Mouse (Mus musculus) right cerebral cortex, adult 18-20 months (tissue): ENCODE measurements around the gene Ccdc152.

ENCODE experiments used
- DNase-seq: peaks from one replicate; pipeline ENCODE4 v3.0.0; 2022; ENCODE audit warnings: mixed read lengths

Gene Ccdc152

GRCm38 (mm10) chr15:3303426-3303825 lies at the start of gene Ccdc152:
Ccdc152 (minus strand) TSS chr15:3303526.
- no peak for DNase-seq

- no peak for DNase-seq
Measured at GRCm38 (mm10) chr15:3349306-3350064, 46.2 kb upstream of the Ccdc152 start.

GRCm38 (mm10) chr15:3346682-3347081 lies 43.4 kb upstream of the Ccdc152 start:
- no peak for DNase-seq

GRCm38 (mm10) chr15:3344555-3344954 lies 41.2 kb upstream of the Ccdc152 start:
- peak; percentile 67 for DNase-seq

GRCm38 (mm10) chr15:3341806-3342582 lies 38.7 kb upstream of the Ccdc152 start:
- DNase-seq, result no peak

- no peak for DNase-seq
Measured at GRCm38 (mm10) chr15:3339847-3340246, 36.5 kb upstream of the Ccdc152 start.

- no peak for DNase-seq
Measured at GRCm38 (mm10) chr15:3332517-3332916, 29.2 kb upstream of the Ccdc152 start.

GRCm38 (mm10) chr15:3331813-3332212 lies 28.5 kb upstream of the Ccdc152 start:
- DNase-seq, result no peak

- DNase-seq, result no peak
Measured at GRCm38 (mm10) chr15:3330291-3330690, 27.0 kb upstream of the Ccdc152 start.

- no peak for DNase-seq
Measured at GRCm38 (mm10) chr15:3323041-3323440, 19.7 kb upstream of the Ccdc152 start.

GRCm38 (mm10) chr15:3319929-3320328 lies 16.6 kb upstream of the Ccdc152 start:
- no peak for DNase-seq

GRCm38 (mm10) chr15:3316617-3317016 lies 13.3 kb upstream of the Ccdc152 start:
- DNase-seq, result no peak

GRCm38 (mm10) chr15:3312937-3313336 lies 9.6 kb upstream of the Ccdc152 start:
- peak; percentile 37 for DNase-seq

GRCm38 (mm10) chr15:3309856-3310255 lies 6.5 kb upstream of the Ccdc152 start:
- no peak for DNase-seq

- DNase-seq, result no peak
Measured at GRCm38 (mm10) chr15:3300361-3301100, 2.8 kb downstream of the Ccdc152 start.

GRCm38 (mm10) chr15:3297615-3298014 lies 5.7 kb downstream of the Ccdc152 start:
- DNase-seq, result no peak

- DNase-seq, result no peak
Measured at GRCm38 (mm10) chr15:3295986-3296385, 7.3 kb downstream of the Ccdc152 start.

- DNase-seq, result no peak
Measured at GRCm38 (mm10) chr15:3293477-3293876, 9.8 kb downstream of the Ccdc152 start.

GRCm38 (mm10) chr15:3290435-3290834 lies 12.9 kb downstream of the Ccdc152 start:
- DNase-seq, result no peak

- DNase-seq, result no peak
Measured at GRCm38 (mm10) chr15:3286032-3286431, 17.3 kb downstream of the Ccdc152 start.

- DNase-seq, result no peak
Measured at GRCm38 (mm10) chr15:3281737-3282136, 21.6 kb downstream of the Ccdc152 start.

- DNase-seq, result no peak
Measured at GRCm38 (mm10) chr15:3281216-3281615, 22.1 kb downstream of the Ccdc152 start.

- DNase-seq, result no peak
Measured at GRCm38 (mm10) chr15:3279242-3279641, 24.1 kb downstream of the Ccdc152 start.
